Mouse (Mus musculus): Measurements from ENCODE around the gene Zmiz1.

Zmiz1 gene

GRCm38 (mm10) chr14:25693888-25694568, 235.0 kb downstream of the Zmiz1 start, which contains the start of gene Ppif:
Ppif (plus strand) TSS chr14:25694154.
- DNase-seq (ENCODE audit: low read depth, low spot score): peak; percentile 78

DNA sequence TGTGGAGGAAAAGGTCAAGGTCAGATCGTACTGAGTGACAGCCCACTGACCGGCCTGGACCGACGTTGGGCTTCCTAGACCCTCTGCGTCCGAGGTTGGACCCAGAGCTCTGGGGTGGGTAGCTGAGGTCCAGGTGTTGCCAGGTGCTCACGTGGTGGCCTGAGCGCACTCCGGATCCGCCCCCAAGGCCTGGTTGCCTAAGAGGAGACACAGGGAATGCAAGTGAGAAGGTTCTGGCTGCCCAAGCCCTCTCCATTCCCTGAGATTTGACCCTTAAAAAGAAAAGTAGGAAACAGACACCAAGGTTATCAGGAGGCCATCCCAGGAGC, 235.5 kb downstream of the Zmiz1 start:
- peak; percentile 29 for DNase-seq (ENCODE audit: low read depth, low spot score)

DNA sequence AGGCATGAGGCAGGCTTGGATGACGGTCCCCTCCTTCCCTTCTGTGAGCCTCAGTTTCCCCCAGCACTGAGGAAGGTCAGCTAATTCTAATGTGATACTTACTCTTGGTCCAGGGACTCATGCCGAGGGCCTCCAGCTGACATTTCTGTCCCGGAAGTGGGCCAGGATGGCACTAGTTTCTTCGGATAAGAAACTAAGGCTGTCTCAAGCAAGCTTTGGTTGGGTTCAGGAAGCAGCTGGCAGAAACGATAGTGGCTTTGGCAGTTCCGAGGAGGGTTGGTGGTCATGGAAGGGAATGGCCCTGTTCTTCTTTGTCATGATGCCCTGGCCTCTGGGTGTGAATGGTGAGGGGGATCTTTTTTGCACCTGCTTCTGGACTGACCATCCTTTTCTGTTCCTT, 236.1 kb downstream of the Zmiz1 start:
- DNase-seq (ENCODE audit: low read depth, low spot score): no peak

GRCm38 (mm10) chr14:25696356-25696755, 237.4 kb downstream of the Zmiz1 start:
- no peak for DNase-seq (ENCODE audit: low read depth, low spot score)

GRCm38 (mm10) chr14:25701986-25702385, 243.0 kb downstream of the Zmiz1 start:
- peak; percentile 18 for DNase-seq (ENCODE audit: low read depth, low spot score)

GRCm38 (mm10) chr14:25707691-25708181, 248.8 kb downstream of the Zmiz1 start:
- no peak for DNase-seq (ENCODE audit: low read depth, low spot score)

DNA sequence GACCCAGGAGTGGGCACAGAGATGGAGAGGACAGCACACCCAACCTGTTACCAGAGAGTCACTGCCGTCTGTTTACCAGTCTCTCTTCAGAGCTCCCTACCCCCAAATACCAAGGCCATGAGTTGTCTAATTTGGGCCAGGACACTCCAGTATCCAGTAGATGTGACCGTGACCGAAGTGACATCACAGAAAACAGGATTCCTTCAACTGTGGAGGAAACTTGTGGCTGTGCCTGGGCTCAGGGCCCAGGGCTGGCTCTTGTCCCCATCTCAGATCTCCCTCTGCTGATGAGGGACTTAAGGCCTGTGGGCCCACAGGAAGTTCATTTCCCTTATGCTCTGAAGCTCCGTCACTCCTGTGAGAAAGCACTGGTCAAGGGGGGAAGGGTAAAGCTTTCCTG, 249.5 kb downstream of the Zmiz1 start:
- no peak for DNase-seq (ENCODE audit: low read depth, low spot score)

DNA sequence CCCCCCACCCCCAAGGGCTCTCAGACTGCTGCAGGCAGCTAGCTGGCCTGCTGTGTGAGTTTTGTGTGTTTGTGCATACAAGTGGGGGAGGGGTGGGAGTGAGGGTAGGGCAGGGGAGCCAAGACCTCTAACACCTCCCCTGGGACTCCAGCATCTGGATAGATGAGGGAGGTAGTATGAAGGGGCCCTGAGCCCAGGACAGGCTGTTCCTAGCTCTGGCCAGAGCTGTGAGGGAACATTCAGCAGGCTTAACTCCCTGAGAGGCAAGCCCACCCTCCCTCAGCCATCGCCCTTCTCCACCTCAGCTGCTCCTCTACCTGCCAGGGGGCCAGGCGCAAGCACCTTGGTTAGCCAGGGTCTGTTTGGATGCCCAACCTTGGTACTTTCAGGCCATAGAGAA, 249.9 kb downstream of the Zmiz1 start:
- no peak for DNase-seq (ENCODE audit: low read depth, low spot score)

DNA sequence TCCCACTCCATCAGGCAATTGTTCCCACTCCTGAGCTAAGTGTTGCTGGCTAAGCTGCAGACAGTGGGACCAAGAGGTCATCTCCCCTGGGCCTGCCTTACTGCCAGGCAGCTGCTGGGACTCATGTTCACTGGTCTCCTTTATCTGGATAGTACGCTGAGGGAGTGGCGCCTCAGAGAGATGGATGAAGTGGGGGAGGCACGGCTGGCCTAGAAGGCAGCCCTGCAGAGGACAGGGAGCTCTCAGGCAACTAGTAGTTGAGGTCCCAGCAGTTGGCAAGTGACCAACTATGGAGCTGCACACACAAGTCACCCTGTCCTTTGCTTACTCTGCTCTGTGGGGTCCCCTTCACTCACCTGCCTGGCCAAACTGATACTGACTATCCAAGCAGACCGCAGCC, 251.1 kb downstream of the Zmiz1 start:
- DNase-seq (ENCODE audit: low read depth, low spot score): no peak

DNA sequence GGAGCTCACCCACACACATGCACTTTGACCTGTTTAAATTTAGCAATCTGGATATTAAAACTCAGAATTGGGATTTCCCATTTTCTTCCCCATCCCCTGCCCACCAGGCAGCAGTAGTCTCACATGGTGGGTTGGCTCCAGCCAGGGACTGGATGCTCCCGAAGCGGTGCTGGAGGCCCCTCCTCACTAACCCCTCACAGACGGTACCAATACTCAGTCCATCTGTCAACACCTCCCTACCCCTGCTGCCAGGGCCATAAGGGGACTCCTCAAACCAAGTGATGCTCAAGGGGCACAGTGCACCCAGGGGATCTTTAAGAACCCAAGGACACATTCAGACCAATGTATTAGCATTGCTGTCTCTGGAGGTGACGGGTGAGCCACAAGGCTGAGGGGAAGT, 251.7 kb downstream of the Zmiz1 start:
- no peak for DNase-seq (ENCODE audit: low read depth, low spot score)

DNA sequence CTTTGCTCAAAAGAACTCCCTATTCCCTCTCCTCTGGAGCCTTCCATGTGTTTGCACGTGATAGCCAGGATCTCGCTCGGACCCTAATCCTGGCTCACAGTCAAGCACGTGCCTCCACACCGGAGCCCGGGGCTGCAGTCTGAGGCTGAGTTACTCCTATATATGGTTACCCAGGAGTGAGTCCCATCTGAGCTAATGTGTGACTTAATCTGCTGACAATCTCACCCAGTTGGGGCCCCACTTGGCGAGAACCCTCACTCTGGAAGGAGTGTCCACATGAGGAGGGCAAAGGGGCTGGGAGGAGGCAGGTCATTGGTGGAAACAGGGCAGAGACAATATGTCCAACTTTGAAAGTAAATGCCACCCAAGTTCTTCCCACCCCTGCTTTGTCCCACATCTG, 252.2 kb downstream of the Zmiz1 start:
- DNase-seq (ENCODE audit: low read depth, low spot score): no peak

DNA sequence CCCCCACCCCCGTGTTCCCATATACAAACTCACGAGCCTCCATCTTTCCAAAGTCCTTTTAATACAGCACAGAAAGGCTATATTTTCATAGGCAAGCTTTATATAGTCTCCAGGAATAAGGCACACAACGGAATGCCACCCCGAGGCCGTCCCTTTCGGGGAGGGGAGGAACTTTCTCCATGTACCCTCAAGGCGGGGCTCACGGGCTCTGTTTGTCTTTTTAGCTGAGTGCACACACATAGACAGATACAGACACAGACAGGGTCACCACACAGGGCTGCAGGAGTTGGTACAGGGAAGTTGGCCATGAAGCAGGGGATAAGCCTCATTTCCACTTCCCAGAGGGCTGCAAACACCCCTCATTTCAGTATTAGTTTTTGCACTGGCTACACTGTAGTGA, 252.6 kb downstream of the Zmiz1 start:
- no peak for DNase-seq (ENCODE audit: low read depth, low spot score)

DNA sequence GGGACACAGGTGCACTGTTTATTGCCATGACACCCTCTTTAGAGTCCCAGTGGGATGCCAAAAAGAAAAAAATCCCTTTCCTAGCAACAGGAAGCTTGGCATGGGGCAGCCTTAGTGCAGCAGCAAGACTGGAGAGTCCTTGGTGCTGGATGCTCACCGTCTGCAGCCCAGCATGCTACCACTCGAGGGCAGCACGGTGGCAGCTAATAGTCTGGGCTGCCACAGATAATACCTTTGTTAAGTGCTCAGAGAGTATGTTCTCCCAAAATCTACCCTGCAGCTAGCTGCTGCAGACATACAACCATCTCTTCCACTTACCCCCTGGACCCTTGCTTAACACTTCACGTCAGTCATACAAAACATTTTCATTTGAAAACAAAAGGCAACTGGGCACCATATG, 254.5 kb downstream of the Zmiz1 start:
- DNase-seq (ENCODE audit: low read depth, low spot score): no peak
